Mouse (Mus musculus) liver, adult (tissue): Measurements from ENCODE around the gene Gng7.

Experiments
- GATA4 ChIP-seq: IDR thresholded peaks from 2 replicates; pipeline ENCODE4 v1.6.1; 2014; ENCODE audit warnings: mild to moderate bottlenecking, low read length; ENCODE audit not compliant: insufficient replicate concordance

Gng7 gene

DNA sequence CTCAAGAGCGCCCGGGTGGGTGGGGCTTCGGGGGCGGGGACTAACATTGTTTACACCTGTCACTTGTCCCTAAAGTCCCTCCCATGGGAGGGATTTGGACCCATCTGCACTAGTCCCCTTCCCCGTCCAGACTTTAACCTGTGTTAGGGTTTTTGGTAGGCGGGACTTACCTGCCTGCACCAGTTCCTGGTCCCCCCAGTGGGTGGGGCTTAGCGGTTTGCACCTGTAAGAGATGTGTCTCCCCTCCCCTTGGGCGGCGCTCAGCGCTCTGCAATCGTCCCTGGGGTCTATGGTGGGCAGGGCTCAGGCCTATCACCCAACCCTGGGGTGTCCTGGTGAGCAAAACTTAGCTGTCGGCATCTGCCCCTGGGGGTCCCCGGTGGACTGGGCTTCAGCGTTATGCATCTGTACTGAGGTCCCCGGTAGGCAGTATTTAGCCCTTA lies 97.4 kb downstream of the Gng7 start:
- TF ChIP-seq GATA4 = no peak

DNA sequence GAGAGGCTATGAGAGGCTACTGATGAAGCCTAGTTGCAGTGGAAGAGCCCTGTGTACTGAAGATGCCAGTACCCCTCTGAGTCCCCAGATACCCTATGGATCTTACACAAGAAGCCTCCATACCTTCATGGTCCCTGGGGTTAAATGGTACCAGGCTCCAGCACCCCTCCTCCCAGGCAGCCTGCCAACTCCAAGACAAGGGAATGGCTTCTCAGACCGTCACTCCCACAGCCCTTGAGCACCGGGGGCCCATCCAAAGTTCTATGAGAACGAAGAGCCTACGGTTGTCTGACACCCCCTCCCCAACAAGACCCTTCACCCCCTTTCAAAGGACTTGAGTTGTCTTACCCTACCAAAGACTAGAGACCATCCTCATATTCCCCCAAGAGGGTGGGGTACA lies 99.0 kb downstream of the Gng7 start:
- TF ChIP-seq GATA4 = no peak

- TF ChIP-seq GATA4 = no peak
Measured at GRCm38 (mm10) chr10:80915260-80915659, 99.5 kb downstream of the Gng7 start.

- no peak for TF ChIP-seq GATA4
Measured at GRCm38 (mm10) chr10:80914253-80914656, 100.5 kb downstream of the Gng7 start.

DNA sequence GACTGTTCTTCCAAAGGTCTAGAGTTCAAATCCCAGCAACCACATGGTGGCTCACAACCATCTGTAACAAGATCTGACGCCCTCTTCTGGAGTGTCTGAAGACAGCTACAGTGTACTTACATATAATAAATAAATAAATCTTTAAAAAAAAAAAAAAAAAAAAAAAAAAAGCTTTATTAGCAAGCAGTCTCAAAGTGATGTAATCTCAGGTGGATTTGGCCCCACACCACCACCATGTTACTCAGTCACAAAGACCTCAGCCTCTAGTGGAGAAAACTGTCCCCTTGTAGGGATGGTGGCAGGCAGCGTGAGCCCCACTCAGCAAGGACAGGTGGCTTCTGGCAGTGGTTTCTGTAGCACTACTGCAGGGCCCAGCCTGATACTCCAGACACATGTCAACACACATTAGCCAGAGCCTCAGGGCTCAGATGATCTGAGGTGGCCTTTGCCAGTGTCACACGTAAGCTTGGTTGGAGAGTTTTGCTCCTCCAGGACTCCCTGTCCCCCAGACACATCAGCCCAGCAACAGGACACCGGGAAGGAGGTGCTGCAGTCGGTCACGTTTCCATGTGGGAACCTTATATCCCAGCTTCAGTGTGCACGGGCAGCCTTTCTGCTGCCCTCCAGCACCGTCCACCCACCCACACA lies 101.3 kb downstream of the Gng7 start:
- no peak for TF ChIP-seq GATA4

- no peak for TF ChIP-seq GATA4
Measured at GRCm38 (mm10) chr10:80911891-80912290, 102.9 kb downstream of the Gng7 start.

GRCm38 (mm10) chr10:80911354-80911753 lies 103.4 kb downstream of the Gng7 start:
- TF ChIP-seq GATA4 = no peak

GRCm38 (mm10) chr10:80909375-80910162 lies 105.2 kb downstream of the Gng7 start:
- TF ChIP-seq GATA4 = no peak

DNA sequence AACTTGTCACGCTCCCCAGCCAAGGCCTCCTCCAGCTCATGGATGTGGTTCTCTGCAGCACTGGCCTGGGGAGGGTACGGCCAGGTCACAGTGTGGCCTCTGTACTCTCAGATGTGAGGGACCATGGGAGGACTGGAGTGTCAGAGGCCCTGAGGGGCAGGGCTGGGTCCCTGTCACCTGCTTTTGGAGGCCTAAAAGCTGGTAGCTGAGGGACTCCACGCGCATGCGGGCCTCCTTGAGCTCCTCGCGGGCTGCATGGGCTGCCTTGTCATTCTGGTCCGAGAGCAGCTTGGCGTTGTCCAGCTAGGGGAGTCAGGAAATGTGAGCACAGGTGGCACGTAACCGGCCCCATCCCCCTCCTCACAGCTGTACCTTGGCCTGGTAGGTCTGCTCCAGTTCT lies 110.0 kb downstream of the Gng7 start:
- TF ChIP-seq GATA4 = no peak

GRCm38 (mm10) chr10:80904004-80904693 lies 110.6 kb downstream of the Gng7 start:
- TF ChIP-seq GATA4 = no peak

- TF ChIP-seq GATA4 = no peak
Measured at GRCm38 (mm10) chr10:80903282-80903681, 111.5 kb downstream of the Gng7 start.

DNA sequence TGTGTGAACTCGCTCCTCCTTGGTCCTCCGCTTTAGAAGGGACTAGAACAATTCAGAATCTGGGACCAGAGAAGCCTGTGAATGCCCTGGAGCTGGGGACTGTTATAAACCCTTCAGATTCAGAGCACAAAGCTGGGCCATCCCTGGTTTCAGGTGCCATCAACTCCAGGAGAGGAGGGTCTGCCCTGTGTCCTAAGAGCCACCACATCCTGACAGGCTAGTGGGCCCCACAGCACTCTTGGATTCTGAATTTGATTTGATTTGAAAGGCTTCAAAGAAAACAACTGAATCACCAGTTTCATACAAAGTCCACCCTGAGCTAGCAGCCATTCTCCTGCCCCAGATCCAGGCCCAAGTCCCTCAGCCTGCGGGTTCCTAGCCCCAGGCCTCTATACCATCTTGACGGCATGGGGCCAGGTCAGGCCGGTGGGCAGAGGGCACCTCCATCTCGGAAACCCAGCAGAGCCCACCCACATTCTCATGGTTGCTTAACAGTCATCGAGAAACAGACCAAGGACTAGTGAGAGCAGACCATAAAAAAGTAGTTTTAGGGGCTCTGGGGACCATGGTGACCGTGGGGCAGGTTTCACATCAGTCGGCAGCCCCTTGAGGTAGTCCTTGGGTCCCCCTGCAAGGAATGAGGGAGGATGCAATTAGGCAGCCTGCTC lies 112.3 kb downstream of the Gng7 start:
- no peak for TF ChIP-seq GATA4

- TF ChIP-seq GATA4 = no peak
Measured at GRCm38 (mm10) chr10:80901409-80902272, 113.1 kb downstream of the Gng7 start.

GRCm38 (mm10) chr10:80900318-80901247 lies 114.2 kb downstream of the Gng7 start, which contains the start of gene Timm13:
Timm13 (minus strand) TSS chr10:80900969.
- TF ChIP-seq GATA4 = no peak
